ENCODE assay signal across 8 mouse cellular contexts in genomic region chr13:23562699-23563462, GRCm38 (mm10). TPM values are rescaled to one million over a fixed set of nuclear protein-coding genes. Genes with fewer than 3 reads are reported as not detected.
DNase-seq lines count a peak whose midpoint lies in the region; ATAC-seq and TF ChIP-seq lines count a peak whose summit lies in the region.

No protein-coding gene starts in this region.

- H3K36me3 ChIP-seq in forebrain, embryonic 13.5 days (ENCODE audit: poor library complexity, severe bottlenecking), result no peaks in the 10 kb centered on the region
- H3K36me3 ChIP-seq in intestine, embryonic 15.5 days, result no peaks in the 10 kb centered on the region

- peak; percentile 50 for ATAC-seq in forebrain, embryonic 13.5 days
- peak; percentile 64 for ATAC-seq in intestine, embryonic 15.5 days
- ATAC-seq in megakaryocyte-erythroid progenitor cell, adult 5-6 weeks (replicated peaks; ENCODE audit: low FRiP score, low TSS enrichment, poor library complexity, severe bottlenecking), result peak; percentile 65

- intact Hi-C loops in gastrocnemius, adult 2 months (cut with DNase I), result loop anchor here (10.0 kb wide), 1 partner anchor 172 kb away; the partner anchor contains the start of gene Hist1h1c
- intact Hi-C loops in gastrocnemius, postnatal 36 days (cut with DNase I), result no loop called here

- H3K4me1 ChIP-seq in forebrain, embryonic 13.5 days, result peaks cover 3% of the 10 kb centered on the region; the same call in 1 of the 2 replicates
- H3K4me1 ChIP-seq in intestine, embryonic 15.5 days (replicated peaks), result no peaks in the 10 kb centered on the region

- H3K27me3 ChIP-seq in forebrain, embryonic 13.5 days, result no peaks in the 10 kb centered on the region
- H3K27me3 ChIP-seq in intestine, embryonic 15.5 days (replicated peaks), result no peaks in the 10 kb centered on the region

- H3K4me3 ChIP-seq in gastrocnemius, adult 2 months, result peak overlapping the region; percentile 86
- peak overlapping the region; percentile 46 for H3K4me3 ChIP-seq in forebrain, embryonic 13.5 days
- H3K4me3 ChIP-seq in intestine, embryonic 15.5 days (replicated peaks), result peak overlapping the region; percentile 42

- peak overlapping the region; percentile 98 for H3K27ac ChIP-seq in gastrocnemius, adult 2 months
- peak overlapping the region; percentile 98 for H3K27ac ChIP-seq in forebrain, embryonic 13.5 days
- H3K27ac ChIP-seq in intestine, embryonic 15.5 days, result peak overlapping the region; percentile 93

- WGBS in forebrain, embryonic 13.5 days, result 2% methylated on average over 18 of the region's 18 CpGs
- WGBS in intestine, embryonic 15.5 days, result 2% methylated on average over 18 of the region's 18 CpGs

- no peaks in the 10 kb centered on the region for H3K9me3 ChIP-seq in forebrain, embryonic 13.5 days (replicated peaks)
- H3K9me3 ChIP-seq in intestine, embryonic 15.5 days, result no peaks in the 10 kb centered on the region

- no peak for DNase-seq in gastrocnemius, adult 2 months
- no peak for DNase-seq in gastrocnemius, postnatal 36 days
- DNase-seq in 416B (ENCODE audit: low read depth) (peak; percentile 98), adipocyte (ENCODE audit: low spot score) (peak; percentile 83)
- peak; percentile 85 for DNase-seq in telencephalon, adult 2 months (ENCODE audit: low read depth, low spot score)

- peak; percentile 58 for TF ChIP-seq CTCF in gastrocnemius, adult 2 months (IDR thresholded peaks at IDR 0.05)

- peak overlapping the region; percentile 70 for H3K4me2 ChIP-seq in forebrain, embryonic 13.5 days
- peak overlapping the region; percentile 63 for H3K4me2 ChIP-seq in intestine, embryonic 15.5 days (replicated peaks)

- H3K9ac ChIP-seq in forebrain, embryonic 13.5 days, result peak overlapping the region; percentile 63
- H3K9ac ChIP-seq in intestine, embryonic 15.5 days, result peak overlapping the region; percentile 36; the same call in 1 of the 2 replicates

RNA-seq across cellular contexts. Expression of gene Hist1h3e, which starts 0.7 kb away (rescaled TPM):
- total RNA-seq in gastrocnemius, adult 2 months (2021), result 10 to 100 TPM in 1 of 2 experiments, 1 to 10 TPM in 1; 8.3 to 12.9 TPM
- total RNA-seq in gastrocnemius, postnatal 36 days (2021), result 10 to 100 TPM; 11.9 to 17.0 TPM
- polyA plus RNA-seq in forebrain, embryonic 13.5 days (2015; fragmentation: Nextera tagmentation; extraction: Ambion mirVana), result 4.6 and 6.9 TPM in 2 replicates
- polyA plus RNA-seq in intestine, embryonic 15.5 days (2015; fragmentation: Nextera tagmentation; extraction: Ambion mirVana), result 3.5 and 4.3 TPM in 2 replicates
- 124 and 193 TPM in 2 replicates for total RNA-seq in megakaryocyte-erythroid progenitor cell, adult 5-6 weeks (2014; fragmentation: Nextera tagmentation)
- 254 and 322 TPM in 2 replicates for total RNA-seq in megakaryocyte-erythroid progenitor cell, adult 5-6 weeks (2017)

RNA-seq across cellular contexts. Expression of gene Hist1h2ae, which starts 8.1 kb away (rescaled TPM):
- under 1 TPM in 1 of 2 experiments, not detected in 1; 0.45 TPM for total RNA-seq in gastrocnemius, adult 2 months (2021)
- total RNA-seq in gastrocnemius, postnatal 36 days (2021), result 1 to 10 TPM; 1.6 to 2.8 TPM
- polyA plus RNA-seq in forebrain, embryonic 13.5 days (2015; fragmentation: Nextera tagmentation; extraction: Ambion mirVana), result 120 and 139 TPM in 2 replicates
- 76.9 and 89.5 TPM in 2 replicates for polyA plus RNA-seq in intestine, embryonic 15.5 days (2015; fragmentation: Nextera tagmentation; extraction: Ambion mirVana)
- 5.7 and 12.6 TPM in 2 replicates for total RNA-seq in megakaryocyte-erythroid progenitor cell, adult 5-6 weeks (2014; fragmentation: Nextera tagmentation)
- total RNA-seq in megakaryocyte-erythroid progenitor cell, adult 5-6 weeks (2017), result 237 and 359 TPM in 2 replicates

RNA-seq across cellular contexts. Expression of gene Hist1h2bg, which starts 8.3 kb away (rescaled TPM):
- 1 to 10 TPM; 2.9 to 7.6 TPM for total RNA-seq in gastrocnemius, adult 2 months (2021)
- 10 to 100 TPM; 15.3 to 21.1 TPM for total RNA-seq in gastrocnemius, postnatal 36 days (2021)
- polyA plus RNA-seq in forebrain, embryonic 13.5 days (2015; fragmentation: Nextera tagmentation; extraction: Ambion mirVana), result 8.9 and 11.5 TPM in 2 replicates
- 7.1 and 11.5 TPM in 2 replicates for polyA plus RNA-seq in intestine, embryonic 15.5 days (2015; fragmentation: Nextera tagmentation; extraction: Ambion mirVana)
- total RNA-seq in megakaryocyte-erythroid progenitor cell, adult 5-6 weeks (2014; fragmentation: Nextera tagmentation), result 386 and 627 TPM in 2 replicates
- 891 and 1,210 TPM in 2 replicates for total RNA-seq in megakaryocyte-erythroid progenitor cell, adult 5-6 weeks (2017)

RNA-seq across cellular contexts. Expression of gene Hist1h1d, which starts 9.8 kb away (rescaled TPM):
- under 1 TPM; 0.56 to 0.81 TPM for total RNA-seq in gastrocnemius, adult 2 months (2021)
- 1 to 10 TPM; 1.6 to 2.0 TPM for total RNA-seq in gastrocnemius, postnatal 36 days (2021)
- polyA plus RNA-seq in forebrain, embryonic 13.5 days (2015; fragmentation: Nextera tagmentation; extraction: Ambion mirVana), result 0.54 and 0.68 TPM in 2 replicates
- 0.46 and 0.64 TPM in 2 replicates for polyA plus RNA-seq in intestine, embryonic 15.5 days (2015; fragmentation: Nextera tagmentation; extraction: Ambion mirVana)
- 29.5 and 42.3 TPM in 2 replicates for total RNA-seq in megakaryocyte-erythroid progenitor cell, adult 5-6 weeks (2014; fragmentation: Nextera tagmentation)
- 81.4 and 84.0 TPM in 2 replicates for total RNA-seq in megakaryocyte-erythroid progenitor cell, adult 5-6 weeks (2017)

RNA-seq across cellular contexts. Expression of gene Hist1h2bf, which starts 11.1 kb away (rescaled TPM):
- 1 to 10 TPM; 3.6 to 3.8 TPM for total RNA-seq in gastrocnemius, adult 2 months (2021)
- 1 to 10 TPM; 7.5 to 8.5 TPM for total RNA-seq in gastrocnemius, postnatal 36 days (2021)
- polyA plus RNA-seq in forebrain, embryonic 13.5 days (2015; fragmentation: Nextera tagmentation; extraction: Ambion mirVana), result 10.3 and 11.2 TPM in 2 replicates
- polyA plus RNA-seq in intestine, embryonic 15.5 days (2015; fragmentation: Nextera tagmentation; extraction: Ambion mirVana), result 4.2 and 4.5 TPM in 2 replicates
- total RNA-seq in megakaryocyte-erythroid progenitor cell, adult 5-6 weeks (2014; fragmentation: Nextera tagmentation), result 342 and 512 TPM in 2 replicates
- total RNA-seq in megakaryocyte-erythroid progenitor cell, adult 5-6 weeks (2017), result 329 and 662 TPM in 2 replicates

Comparison
In these comparisons a context has a peak if more than half of its experiments do, and no peak if none do; other contexts are left out.
1. DNase-seq: peak in 416B (single experiment), adipocyte (single experiment) and telencephalon, adult 2 months (single experiment); none in gastrocnemius, adult 2 months (single experiment) and gastrocnemius, postnatal 36 days (0 of 2).
2. RNA of gene Hist1h3e, which starts 0.7 kb away (total RNA-seq): 124 to 322 TPM in megakaryocyte-erythroid progenitor cell, adult 5-6 weeks; 11.9 to 17.0 TPM in gastrocnemius, postnatal 36 days and 8.3 to 12.9 TPM in gastrocnemius, adult 2 months; every median in the first group is over 4 times any median in the second.
3. RNA of gene Hist1h2bg, which starts 8.3 kb away (total RNA-seq): 386 to 1,210 TPM in megakaryocyte-erythroid progenitor cell, adult 5-6 weeks; 15.3 to 21.1 TPM in gastrocnemius, postnatal 36 days and 2.9 to 7.6 TPM in gastrocnemius, adult 2 months; every median in the first group is over 10 times any median in the second.
4. Peak in every context shown above with its lines, with median percentiles within 50 percentile points of each other: H3K27ac ChIP-seq, H3K4me3 ChIP-seq and ATAC-seq.